Mouse (Mus musculus) ZHBTc4 (cell line): Measurements from ENCODE around the gene Zrsr1.

ENCODE experiments used
- DNase-seq: peaks from one replicate; pipeline ENCODE4 v3.0.0-alpha.2; 2011; ENCODE audit warnings: low read depth, low spot score

The Zrsr1 gene

DNA sequence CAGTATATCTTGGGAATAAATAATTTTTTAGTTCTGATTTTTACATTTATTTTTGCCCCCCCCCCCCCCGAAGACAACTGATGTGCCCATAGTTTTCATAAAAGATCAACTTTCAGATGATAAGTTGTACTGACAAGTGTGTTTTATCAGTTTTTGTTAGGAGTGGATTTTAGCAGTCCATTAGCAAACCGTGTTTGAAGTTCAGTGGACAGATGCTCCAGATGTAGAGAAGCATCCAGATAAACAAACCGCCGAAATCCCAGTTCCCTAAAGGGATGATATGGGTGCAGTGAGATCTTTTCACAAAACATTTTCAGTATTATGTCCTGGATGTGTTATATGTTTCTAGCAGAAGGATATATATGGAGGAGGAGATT, 37.0 kb downstream of the Zrsr1 start:
- DNase-seq, result no peak

DNA sequence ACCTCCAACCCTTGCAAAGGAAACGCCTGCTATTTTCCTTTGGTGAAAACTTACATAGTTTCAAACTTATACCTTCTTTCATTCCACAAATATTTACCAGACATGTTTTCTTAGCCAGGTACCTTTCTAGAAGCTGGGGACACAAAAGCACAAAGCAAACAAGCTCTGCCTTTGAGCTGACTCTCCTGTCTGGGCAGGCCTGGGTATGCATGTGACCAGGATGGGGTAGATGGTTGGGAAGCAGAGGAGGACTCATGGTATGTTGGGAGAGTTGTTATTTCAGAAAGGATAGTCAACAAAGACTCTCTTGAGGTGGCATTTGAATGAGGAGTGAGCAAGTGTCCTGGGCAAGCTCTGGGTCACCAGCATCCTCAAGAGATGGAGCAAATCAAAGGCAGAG, 41.3 kb downstream of the Zrsr1 start:
- no peak for DNase-seq

DNA sequence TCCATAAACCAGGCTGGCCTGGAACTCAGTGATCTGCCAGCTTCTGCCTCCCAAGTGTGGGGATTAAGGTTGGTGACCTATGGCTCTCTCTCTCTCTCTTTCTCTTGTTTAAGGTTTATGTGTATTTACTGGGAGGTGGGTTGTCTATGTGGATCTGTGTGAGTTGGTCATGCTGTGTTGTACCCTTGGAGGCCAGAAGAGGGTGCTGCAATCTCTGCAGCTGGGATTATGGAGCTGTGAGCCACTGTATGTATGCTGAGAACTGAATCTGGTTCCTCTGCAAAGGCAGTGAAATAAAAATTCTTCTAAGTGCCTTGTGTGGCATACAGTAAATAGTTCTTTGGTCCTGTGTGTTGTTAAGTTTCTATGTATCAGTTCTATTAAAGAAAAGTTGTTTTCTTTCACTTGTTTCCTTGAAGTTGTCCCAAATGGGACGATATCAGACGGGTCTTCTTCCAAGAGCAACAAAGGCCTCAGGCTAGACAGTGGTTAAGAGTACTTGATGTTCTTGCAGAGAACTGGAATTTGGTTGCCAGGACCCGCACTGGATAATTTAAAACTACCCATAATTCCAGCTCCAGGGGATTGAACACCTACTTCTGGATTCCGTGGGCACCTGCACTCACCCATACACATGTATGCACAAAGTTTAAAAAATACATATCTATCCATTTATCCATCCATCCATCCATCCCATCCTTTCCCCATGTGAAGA, 41.9 kb downstream of the Zrsr1 start:
- peak; percentile 80 for DNase-seq

DNA sequence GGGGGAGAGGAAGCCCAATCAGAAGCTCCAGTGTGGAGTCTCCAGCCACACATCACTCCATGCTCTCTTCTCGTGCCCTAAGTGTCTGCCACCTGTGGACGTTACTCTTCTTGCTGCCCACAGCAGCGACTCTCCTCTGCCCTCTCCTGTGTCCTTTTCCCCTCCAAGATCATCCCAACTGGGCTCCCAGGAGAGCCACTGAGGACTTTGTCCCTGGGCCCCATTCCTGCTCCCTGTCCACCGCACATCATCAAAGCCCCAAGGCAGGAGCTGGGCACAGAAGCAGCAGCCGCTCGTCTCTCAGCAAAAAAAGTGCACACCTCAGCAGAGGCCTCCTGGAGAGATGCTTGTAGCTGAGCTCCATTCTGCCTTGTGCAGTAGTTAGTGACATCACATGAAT, 43.2 kb downstream of the Zrsr1 start:
- DNase-seq, result no peak

DNA sequence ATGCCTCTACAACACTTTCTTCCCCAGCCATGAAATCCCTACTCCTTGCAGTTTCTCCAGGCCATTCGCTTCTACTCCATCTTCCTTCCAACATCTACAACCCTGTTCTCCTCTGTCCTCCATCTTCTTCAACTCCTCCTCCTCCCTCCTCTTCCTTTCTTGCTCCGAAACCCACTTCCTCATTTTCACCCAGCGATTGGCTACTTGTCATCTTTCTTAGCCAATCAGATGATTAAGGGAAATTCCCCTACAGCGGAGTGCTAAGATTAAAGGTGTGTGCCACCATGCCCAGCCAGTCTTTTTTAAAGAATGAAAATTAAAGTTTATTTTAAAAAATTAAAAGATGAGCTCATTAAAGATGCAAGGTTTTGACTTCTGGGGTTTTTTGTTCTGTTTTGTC, 46.1 kb downstream of the Zrsr1 start:
- no peak for DNase-seq

DNA sequence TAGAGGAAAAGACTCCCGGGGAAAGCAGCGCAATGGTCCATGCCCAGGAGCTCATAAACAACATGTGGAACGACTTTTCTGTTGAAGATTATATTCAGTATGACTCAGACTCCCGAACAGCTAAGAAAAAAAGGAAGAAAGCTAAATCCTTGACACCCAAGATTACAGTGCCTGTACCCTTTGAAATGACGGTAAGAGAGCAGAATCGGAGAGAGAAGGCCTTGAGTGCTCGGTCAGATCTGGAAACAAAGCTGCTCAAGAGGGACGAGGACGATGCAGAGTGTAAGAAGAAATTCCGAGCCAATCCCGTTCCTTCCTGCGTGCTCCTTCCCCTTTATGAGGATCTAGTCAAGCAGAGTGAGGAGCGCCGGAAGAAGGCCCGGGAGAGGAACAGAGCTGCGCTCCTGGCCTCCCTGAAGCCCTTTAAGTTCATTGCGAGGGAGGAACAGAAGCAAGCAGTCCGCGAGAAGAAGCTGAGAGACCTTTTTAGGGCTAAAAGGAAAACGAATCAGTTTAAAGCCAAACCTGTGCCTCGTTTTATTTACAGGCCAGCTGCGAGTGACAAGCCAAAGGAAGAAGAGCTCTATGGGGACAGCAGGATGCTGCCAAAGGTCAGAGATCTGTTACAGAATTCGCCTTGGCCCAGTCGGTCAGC, 48.4 kb downstream of the Zrsr1 start:
- DNase-seq, result peak; percentile 22

DNA sequence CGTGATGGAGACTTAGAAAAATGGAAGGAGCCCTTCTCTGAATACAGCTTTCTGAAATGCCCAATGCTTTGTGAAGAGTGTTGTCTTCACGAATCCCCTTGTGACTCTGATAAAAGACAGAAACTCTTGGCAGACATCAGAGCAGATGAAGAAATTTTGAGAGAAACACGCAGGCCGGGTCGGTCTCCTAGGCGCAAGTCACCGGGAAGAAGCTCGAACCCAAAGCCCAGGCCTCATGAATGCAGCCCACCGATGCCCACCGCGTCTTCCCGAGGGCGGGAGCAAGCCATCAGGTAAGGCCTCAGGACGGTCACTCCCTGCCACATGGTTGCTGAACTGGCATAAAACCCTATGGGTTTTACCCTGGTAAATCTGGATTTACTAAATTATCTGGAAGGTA, 49.0 kb downstream of the Zrsr1 start:
- DNase-seq, result no peak

DNA sequence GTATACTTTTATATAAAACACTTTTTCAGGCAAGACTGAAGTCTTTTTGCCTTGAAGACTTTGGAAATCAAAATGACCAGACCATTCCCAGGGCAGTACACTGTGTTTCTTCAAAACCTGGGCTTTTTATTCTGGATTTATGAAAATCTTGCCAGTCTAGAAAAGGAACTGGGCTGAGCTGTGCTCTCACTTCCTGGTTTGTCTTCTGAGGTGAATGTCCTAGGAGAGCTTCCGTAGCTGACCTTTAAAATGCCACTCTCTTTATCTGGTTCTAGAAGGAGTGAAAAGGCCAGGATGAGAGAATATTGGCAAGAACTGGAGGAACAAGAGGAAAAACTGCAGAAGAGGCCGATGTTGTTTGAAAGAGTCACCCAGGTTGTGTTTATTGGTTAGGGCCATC, 51.4 kb downstream of the Zrsr1 start:
- DNase-seq, result no peak

DNA sequence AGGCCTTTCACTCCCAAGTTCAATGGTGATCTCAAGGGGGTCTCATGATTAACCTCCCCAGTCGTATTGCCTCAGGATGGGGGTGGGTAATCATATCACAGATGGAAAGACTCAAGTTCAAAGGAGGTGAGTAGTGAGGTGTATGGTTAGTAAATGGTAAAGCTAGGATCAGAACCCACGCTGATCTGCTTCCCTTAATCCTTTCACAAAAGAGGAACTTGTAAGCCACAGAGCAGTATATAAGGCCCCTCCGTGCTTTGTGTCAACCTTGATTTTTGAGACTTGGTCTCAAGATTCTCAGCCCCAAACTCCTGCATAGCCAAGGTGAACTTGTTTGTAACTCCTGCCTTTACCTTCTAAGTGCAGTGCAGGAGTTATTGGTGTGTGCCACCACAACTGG, 52.4 kb downstream of the Zrsr1 start:
- DNase-seq, result no peak
